Mouse (Mus musculus) c-Kit-negative CD71-positive TER-119-positive erythroid progenitor cells, embryonic 14.5 days (primary cell): ENCODE data around the gene Raly.
A peak's percentile ranks its signal among the peaks of the same experiment; 100 is the strongest.
"Not testable (repeated sequence)": the region's sequence is repeated elsewhere in the genome, so short reads cannot be mapped to it uniquely, and the experiment has no call there.

Experiments
- DNase-seq: peaks from one replicate; pipeline ENCODE4 v3.0.0-alpha.2; 2013; ENCODE audit warnings: low read depth, low spot score

The Raly gene

DNA sequence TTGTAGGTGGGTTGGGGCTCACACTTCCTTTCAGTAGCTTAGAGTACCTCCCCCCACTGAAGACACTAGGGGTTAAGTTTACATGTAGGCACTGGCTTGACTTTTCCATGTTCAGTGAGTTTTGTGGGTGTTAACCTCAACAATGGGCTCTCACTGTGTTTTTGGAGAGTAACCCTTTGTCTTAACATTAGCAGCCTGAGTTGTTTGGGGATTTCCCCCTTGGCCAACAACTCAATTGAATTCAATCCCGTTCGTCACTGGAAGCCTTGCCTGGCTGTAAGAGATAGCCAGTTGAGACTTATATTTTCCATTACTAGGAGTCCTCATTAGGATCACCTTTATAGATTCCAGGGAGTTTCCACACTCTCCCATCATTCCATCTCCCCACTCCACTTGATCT, 45.6 kb downstream of the Raly start:
- no peak for DNase-seq

DNA sequence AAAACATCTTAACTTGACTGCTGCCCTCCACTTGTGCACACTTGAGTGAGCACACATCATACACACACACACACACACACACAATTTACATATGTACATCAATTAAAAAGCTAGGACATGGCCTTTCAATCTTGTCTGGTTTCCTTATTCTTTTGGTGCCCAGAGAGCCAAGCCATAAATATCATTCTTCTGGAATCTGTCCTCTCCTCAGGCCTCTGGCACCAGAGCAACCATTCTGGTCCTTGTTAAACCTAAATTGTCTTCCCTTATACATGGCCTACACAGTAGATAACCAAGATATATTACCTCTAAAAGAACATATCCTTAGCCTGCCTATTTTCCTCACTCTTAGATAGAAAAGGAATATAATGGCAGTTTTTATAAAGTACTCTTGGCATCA, 57.2 kb downstream of the Raly start:
- no peak for DNase-seq

DNA sequence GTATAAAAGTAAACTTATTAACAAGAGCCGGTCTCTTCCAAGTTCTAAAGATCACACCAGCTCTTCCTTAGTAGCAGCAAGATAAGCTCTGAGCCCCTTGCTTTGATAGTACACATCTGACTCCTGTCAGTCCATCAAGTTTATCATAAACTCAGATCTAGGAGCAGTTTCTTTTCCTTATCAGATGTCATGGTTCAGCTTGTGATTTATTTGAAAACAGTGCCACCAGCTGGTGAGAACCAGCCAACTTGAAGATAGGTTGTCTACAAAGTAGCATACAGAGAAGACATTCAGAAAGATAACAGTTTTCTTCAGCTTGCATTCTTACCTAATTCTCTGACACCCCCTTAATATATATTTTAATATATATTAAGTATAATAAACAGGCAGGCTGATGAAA, 64.5 kb downstream of the Raly start:
- DNase-seq = no peak

DNA sequence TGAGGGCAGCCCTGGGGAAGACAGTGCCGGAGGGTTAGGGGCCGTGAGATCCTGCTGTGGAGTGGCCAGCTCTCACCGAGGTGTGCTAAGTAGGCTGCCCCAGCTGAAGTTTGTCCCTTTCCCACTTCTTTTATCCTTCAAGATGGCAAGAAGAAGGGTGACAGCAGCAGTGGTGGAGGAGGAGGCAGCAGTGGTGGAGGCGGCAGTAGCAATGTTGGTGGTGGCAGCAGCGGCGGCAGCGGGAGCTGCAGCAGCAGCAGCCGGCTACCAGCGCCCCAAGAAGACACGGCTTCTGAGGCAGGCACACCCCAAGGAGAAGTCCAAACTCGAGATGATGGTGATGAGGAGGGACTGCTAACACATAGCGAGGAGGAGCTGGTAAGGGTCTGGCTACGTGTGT, 72.8 kb downstream of the Raly start:
- DNase-seq = no peak

DNA sequence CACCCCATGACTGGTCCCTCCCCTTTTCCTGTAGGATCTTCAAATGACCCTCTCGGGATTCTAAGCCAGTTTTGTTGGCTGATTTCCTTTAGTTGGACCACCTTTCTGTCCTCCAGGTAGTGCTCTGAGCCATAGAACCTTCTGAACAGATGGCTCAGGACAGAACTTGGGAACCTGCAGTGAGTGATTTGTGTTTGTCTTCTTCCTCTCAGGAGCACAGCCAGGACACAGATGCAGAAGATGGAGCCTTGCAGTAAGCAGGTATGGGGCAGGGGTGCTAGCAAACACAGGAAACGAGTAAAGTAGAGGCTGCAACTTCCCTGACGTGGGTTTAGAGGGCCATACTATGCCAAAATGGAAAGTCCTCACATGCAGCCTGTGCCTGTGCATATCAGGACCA, 74.8 kb downstream of the Raly start:
- no peak for DNase-seq

DNA sequence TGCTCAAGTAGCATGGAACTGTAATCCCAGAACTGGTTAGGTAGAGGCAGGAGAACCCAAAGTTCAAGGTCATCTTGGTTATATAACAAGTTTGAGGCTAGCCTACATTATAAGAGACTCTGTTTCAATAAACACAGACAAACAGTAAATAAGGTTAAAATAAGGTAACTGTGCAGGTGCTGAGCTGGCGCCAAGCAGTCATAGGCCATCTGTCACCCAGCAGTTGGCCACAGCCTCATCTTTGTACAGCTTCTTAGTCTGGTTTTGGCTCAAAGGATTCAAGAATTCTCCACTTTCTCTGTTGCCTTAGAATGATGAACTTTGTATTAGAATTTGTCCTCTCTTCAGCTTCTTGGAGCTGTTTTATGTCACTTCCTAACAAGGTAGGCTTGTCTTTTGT, 77.2 kb downstream of the Raly start:
- no peak for DNase-seq

DNA sequence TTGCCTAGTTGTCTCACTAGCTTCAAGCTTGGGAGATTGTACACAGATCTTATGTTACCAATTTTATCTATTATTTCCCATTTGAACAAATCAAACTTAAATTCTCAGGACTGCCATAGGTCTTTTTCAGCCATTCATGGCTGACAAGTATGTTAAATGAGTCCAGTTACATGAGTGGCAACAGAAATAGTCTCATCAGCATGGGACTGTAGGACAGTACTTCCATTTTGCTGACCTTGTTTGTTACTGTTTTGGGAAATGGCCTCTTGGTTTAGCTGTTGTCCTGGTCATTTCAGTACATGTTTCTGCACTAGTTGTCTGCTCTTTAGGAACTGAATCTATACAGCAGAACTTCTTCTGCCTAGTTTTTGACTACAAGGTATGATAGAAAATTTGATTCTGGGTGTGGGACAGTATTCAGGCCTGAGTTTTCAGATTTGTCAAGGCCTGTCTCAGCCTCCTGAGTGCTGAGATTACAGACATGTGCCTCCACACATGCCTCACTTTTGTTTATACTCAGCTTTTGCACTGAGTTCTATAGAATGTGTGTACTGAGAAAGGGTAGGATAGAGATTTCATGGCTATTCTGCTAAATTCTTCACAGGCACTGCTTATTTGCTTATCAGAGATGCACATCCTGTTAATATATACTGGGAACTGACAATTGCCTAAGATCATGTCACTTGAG, 79.2 kb downstream of the Raly start:
- DNase-seq = no peak

DNA sequence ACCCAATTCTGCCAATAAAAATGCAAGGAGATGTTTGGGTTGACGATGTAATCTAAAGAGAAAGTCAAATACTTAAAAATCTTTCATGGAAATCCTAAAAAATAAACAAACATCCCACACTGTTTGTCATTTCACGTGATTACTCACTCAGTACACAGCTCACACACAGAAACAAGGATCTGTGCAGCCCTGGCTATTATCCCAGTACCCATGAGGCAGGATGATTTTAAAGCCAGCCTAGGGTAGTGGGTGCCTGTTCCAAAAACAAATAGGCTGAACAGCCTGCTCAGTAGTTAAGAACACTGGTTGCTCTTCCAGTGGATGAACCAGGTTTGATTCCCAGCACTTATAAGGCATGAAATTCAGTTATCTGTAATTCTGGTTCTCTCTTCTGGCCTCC, 85.7 kb downstream of the Raly start:
- no peak for DNase-seq

DNA sequence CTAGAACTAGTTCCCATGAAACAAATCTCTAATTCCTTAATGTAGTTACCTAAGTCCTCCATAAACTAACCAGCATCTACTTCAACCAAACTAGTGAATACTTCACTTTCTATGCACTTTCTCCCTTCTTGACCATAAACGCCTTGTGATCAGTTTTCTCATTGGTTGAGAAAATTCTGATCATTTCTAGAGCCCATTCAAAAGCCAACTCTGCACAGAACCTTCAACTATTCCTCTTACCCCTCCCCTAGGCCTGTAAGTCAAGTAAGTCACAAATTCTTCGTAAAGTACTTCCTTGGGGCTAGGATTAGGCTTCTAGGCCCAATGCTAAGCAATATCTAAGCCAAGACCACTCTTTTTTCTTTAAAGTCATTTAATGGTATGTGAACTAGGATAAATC, 100.7 kb downstream of the Raly start:
- DNase-seq = peak; percentile 17

DNA sequence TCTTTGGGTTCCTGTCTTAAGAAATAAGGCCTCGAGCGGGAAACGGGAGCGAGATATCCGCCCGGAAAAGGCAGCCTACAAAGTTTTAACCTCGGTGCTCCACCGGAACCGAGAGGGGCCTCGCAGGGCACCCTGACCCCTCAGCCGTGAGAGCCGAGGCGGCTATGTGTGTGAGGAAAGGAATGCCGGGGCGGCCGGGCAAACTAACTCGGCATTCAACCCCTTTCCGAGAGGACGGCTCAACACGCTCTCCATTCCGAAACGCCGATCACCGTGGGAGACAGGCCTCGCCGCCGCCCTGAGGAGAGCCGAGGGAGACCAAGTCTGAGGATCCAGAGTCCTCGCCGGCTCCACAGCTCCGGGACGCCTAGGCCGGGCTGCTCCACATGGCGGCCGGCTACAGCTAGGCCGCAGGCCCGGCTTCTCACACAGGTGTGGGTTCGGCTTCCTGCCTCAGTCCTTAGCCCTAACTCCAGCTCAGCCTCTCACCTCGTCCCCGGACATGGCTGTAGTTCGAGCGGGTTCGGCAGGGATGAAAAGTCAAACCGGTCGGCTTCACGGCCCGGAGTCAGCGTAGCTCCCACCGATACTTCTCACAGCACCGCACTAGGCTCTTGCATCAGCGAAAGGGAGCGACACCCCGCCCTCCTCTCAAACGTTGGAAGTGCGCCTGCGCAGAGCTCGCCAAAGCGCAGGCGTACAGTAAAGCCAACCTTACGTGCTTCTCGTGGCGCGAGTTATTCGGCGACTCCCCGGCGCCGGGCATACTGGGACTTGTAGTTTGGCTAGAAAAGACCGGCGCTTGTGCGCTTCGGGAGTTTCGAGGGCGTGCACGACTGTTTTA, 101.5 kb downstream of the Raly start, which contains the start of gene Eif2s2:
Eif2s2 (minus strand) TSS at position 735 of the 844 bp plus-strand sequence.
- DNase-seq = peak; percentile 97

DNA sequence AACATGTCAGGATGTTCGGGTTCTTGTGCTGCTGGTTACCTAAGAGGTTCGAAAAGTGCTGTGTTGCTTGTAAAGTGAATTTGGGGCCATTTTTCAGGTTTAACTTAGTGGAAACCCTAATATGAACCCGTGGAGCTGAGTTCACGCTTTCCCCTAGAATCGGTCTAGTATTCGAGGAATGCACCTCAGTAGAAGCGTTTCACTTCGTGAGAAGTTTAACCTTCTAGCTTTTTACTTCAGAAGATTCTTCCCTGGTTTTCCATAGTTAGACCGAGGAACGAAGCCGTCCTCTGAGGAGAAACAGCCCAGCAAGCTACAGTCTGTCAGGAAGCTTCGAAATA, 102.1 kb downstream of the Raly start:
- no peak for DNase-seq

DNA sequence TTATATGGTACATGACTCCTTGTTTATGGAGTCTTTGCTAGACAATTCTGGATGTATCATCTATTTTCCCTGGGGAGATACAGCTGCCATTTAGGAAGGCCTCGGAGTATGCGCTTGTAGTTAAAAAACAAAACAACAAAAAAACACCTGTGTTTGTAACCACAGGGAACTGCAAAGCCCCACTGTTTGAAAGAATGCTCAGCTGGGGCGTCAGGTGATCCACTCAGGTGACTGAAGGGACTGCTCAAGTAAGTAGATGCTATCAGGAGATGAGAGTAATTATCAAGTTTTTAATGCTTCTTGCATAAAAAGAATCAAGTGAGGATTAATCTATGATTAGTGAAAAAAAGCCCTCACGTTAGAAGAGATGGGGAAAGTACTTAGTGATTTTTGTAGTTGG, 102.7 kb downstream of the Raly start:
- no peak for DNase-seq

DNA sequence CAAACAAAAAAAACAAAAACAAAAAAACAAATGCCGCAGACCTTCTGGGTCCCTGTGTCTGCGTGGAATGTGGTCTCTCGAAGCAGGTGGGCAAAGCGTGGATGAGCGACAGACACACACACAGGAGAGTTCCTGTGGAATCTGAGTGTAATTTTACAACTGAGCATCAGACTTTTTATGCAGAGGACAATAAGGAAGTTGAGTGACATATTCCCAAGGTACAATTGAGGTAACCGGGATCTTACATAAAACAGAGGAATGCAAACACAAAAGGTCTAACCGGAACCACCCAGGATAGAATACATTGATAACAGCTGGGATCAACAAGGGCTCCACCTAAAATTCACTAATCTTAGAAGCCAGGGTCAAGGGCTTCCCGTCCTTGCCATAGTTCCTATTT, 108.1 kb downstream of the Raly start:
- DNase-seq = not testable (repeated sequence)

DNA sequence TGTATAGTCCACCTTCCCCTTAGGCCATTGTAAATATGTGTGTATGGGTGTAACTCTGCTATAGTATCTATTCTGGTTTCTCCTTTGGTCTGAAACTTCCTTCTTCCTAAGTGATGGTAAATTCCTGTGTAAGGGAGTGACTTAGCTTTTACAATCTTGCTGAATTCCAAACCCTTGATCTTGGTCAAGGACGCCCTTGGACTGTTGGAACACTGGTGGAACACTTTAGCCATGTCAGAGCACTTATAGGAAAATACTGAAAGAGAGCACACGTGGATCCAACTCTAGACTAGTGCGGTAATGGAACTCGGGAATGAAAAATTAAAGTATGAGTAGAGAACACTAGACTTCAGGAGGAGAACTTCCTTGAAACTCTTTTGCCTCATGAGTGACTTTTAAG, 108.5 kb downstream of the Raly start:
- not testable (repeated sequence) for DNase-seq

DNA sequence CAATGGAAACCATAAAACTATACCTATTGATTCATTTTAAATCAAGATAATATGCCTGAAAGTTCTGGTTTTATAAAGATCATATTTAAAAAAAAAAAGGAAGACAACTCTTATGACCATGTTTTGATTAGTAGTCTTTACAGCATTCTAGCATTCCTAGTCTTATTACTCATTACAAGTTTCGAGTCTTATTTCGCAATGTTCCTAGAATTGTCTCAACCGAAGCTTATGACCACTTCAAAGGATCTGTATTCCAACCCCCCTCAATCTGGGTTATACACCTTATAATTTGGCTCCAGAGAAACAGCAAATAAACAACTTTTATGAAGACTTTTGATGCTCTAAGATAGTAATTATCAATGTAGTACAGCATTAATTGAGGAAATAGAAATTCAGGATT, 111.2 kb downstream of the Raly start:
- no peak for DNase-seq

DNA sequence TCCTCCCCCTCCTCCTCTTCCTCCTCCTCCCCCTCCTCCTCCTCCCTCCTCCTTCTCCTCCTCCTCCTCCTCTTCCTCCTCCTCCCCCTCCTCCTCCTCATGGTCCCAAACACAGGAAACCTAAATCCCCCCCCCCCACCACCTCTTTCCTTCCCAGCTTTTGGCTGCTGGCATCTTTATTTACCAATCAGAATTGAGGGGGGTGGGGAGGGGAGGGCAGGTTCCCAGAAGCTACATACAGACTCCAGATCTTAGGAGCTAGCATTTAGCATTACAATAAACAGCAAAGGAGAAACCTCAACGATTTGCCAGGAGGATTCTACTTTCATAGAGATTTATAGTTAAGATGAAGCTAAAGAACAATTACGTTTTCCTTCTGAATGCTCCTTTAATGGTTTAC, 114.9 kb downstream of the Raly start:
- DNase-seq = no peak

DNA sequence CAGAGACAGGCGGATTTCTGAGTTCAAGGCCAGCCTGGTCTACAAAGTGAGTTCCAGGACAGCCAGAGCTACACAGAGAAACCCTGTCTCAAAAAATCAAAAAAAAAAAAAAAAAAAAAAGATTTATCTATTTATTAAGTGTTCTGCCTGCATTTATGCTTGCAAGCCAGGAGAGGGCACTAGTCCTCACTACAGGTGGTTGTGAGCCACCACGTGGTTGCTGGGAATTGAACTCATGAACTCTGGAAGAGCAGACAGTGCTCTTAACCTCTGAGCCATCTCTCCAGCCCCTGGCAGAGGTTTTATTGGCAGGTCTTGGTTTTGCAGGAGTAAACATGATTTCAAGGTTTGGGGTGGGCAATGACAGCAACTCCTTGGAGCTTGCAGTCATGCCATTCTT, 117.3 kb downstream of the Raly start:
- not testable (repeated sequence) for DNase-seq

DNA sequence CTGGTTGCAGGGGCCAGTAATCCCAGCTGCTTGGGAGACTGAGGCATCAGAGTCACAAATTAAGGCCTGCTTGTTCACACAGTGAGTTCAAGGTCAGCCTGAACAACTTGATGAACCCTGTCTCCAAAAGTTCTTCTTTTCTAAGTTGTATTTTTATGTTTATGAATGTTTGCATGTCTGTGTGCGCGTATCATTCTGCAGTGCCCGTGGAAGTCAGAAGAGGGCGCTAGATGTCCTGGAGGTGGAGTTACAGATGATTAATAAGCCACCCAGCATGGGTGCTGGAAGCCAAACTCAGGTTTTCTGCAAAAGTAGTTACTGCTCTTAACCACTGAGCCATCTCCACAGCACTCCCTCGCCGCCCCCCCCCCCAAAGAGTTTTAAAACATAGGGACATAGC, 118.9 kb downstream of the Raly start:
- DNase-seq = no peak

DNA sequence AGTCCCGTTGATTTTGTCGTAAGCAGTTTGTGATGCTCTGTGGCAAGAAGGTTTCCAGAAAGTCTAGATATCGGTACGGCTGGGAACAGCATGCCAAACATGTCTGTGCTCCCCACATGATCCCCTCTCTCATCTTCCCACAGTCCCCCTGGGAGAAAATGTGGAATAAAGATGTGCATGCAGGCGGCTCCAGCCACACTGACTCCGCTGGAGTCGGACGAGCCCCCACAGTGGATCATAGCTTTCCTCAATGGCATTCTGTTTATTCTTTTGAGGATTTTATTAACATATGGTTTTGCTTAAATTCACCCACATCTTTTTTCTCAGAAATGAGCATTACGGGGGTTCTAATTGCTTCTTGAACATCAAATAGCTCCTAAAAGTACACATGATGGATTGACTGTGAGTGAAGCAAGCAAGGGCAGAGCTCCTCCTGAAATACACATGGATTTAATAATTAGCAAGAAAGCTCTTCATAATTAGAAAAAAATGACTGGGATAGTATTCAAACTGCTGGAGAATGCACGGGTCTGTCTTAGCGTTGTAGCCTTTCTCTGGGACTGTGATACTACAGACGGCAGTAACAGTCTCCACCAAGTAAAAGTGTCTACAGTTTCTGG, 125.1 kb downstream of the Raly start:
- DNase-seq = no peak

DNA sequence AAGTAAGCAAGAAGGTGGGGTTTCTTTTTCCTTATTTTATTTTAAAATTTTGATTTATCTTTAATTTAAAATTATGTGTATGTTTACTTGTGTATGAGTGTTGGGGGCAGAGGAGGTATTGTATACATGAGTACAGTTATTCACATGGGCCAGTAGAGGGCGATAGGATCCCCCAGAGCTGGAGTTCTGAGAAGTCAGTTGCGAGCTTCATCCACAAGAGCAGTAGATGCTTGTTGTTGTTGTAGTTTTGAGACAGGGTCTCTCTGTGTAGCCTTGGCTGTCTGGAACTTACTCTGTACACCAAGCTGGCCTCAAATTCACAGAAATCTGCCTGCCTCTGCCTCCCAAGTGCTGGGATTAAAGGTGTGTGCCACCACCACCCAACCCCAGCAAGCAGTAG, 125.7 kb downstream of the Raly start:
- peak; percentile 11 for DNase-seq
